Mouse (Mus musculus) midbrain, embryonic 16.5 days (tissue): ENCODE measurements around the gene Exosc10. TPM values are rescaled to one million over a fixed set of nuclear protein-coding genes. Genes with fewer than 3 reads are reported as not detected.
A peak's percentile ranks its signal among the peaks of the same experiment; 100 is the strongest.

Experiments used
- ATAC-seq: fragments of 200-750 bp; cut with Nextera tagmentation; 2 replicates; pipeline ENCODE4 v1.8.0; 2017; ENCODE audit warnings: moderate TSS enrichment
- H3K27ac ChIP-seq: fragments of 300-500 bp; sonication (generic); 2 replicates; pipeline ENCODE4 v1.5.1; 2014; ENCODE audit warnings: mild to moderate bottlenecking, low read length, mixed read lengths
- H3K27me3 ChIP-seq: fragments of 300-500 bp; sonication (generic); 2 replicates; pipeline ENCODE4 v1.6.1; 2014; ENCODE audit warnings: low read depth, low read length, mixed read lengths; ENCODE audit not compliant: control insufficient read depth, insufficient read depth
- H3K36me3 ChIP-seq: fragments of 300-500 bp; sonication (generic); 2 replicates; pipeline ENCODE4 v1.6.1; 2014; ENCODE audit warnings: mild to moderate bottlenecking, low read length, moderate library complexity, mixed read lengths; ENCODE audit not compliant: control insufficient read depth, insufficient read depth
- H3K4me1 ChIP-seq: fragments of 300-500 bp; sonication (generic); 2 replicates; pipeline ENCODE4 v1.6.1; 2014; ENCODE audit warnings: mild to moderate bottlenecking, low read length, mixed read lengths; ENCODE audit not compliant: control insufficient read depth, insufficient read depth
- H3K4me2 ChIP-seq: fragments of 300-500 bp; sonication (generic); 2 replicates; pipeline ENCODE4 v1.6.1; 2014; ENCODE audit warnings: mild to moderate bottlenecking, low read length, mixed read lengths
- H3K4me3 ChIP-seq: fragments of 300-500 bp; sonication (generic); 2 replicates; pipeline ENCODE4 v1.5.1; 2014; ENCODE audit warnings: low read depth, mild to moderate bottlenecking, low read length, moderate library complexity, mixed read lengths
- H3K9ac ChIP-seq: fragments of 300-500 bp; sonication (generic); 2 replicates; pipeline ENCODE4 v1.6.1; 2014; ENCODE audit warnings: low read depth, low read length, mixed read lengths
- H3K9me3 ChIP-seq: fragments of 300-500 bp; sonication (generic); replicated peaks from 2 replicates; pipeline ENCODE4 v1.6.1; 2014; ENCODE audit warnings: mild to moderate bottlenecking, low read length, mixed read lengths; ENCODE audit not compliant: control insufficient read depth, poor library complexity, severe bottlenecking
- WGBS: fragments of 180-500 bp; shearing (Covaris S2); extraction: QIAGEN DNeasy Blood & Tissue Kit; methylation state at CpG from one replicate; pipeline ENCODE4 v1.1.7; 2014; 5-methylcytosine and 5-hydroxymethylcytosine counted together
- polyA plus RNA-seq: library from polyadenylated mRNA; unstranded; fragments of >200 nt; fragmentation: Nextera tagmentation; extraction: Ambion mirVana; gene quantifications from 2 replicates; pipeline ENCODE4 v1.2.1, GENCODE M21; 2015

Gene Exosc10
- polyA plus RNA-seq, 1 experiment from 2014 or later, result 93.1 TPM

- no peaks in the 10 kb centered on the region for H3K9me3 ChIP-seq
- ATAC-seq, result no peak
- H3K4me1 ChIP-seq, result peaks cover 4% of the 10 kb centered on the region; the same call in 1 of the 2 replicates
- no peaks in the 10 kb centered on the region for H3K27me3 ChIP-seq
- WGBS, result 89% methylated on average over 7 of the region's 7 CpGs
- H3K9ac ChIP-seq, result no peak overlapping the region
- no peak overlapping the region for H3K4me3 ChIP-seq
- no peak overlapping the region for H3K27ac ChIP-seq
- no peak overlapping the region for H3K4me2 ChIP-seq
- peaks cover 31% of the 10 kb centered on the region for H3K36me3 ChIP-seq
Observed at GRCm38 (mm10) chr4:148523538-148523937, 34.7 kb upstream of the Exosc10 start.

DNA sequence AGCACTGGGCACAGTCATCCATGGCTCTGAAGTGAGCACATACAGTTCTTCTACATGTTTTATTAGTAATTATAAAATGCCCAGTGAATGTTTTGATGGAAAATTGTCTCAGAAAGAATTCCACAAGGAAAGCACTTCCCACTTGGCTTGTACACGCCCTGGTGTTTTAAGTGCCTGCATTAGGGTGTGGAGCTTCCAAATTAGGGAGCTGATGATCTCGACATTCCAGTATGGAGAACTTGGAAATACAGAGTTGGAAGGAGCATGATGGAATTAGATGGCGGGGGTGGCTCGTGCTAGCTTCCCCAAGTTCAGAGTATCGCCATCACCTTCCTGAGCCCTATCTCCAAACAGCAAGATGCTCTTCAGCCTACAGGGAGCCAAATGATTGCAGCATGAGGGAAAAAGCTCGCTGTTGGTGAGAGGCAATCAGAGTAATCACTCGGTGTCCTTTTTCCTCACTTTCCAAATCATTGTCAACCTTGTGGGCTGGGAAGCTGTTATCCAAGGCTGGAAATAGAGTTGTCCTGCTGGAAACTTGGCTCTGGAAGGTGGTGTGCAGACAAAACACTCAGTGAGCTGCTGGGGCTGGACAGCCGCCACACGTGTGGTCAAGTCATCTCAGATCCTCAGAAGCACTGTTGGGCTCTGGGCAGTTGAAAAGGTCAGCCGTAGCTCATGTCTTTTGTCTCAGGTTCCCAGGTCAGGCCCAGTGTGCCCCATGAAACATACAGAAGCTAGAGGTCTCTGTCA is 30.9 kb upstream of the Exosc10 start:
- no peaks in the 10 kb centered on the region for H3K9me3 ChIP-seq
- H3K27ac ChIP-seq, result no peak overlapping the region
- H3K36me3 ChIP-seq, result peaks cover 49% of the 10 kb centered on the region
- H3K9ac ChIP-seq, result no peak overlapping the region
- no peak overlapping the region for H3K4me3 ChIP-seq
- no peaks in the 10 kb centered on the region for H3K27me3 ChIP-seq
- H3K4me2 ChIP-seq, result no peak overlapping the region
- ATAC-seq, result no peak
- WGBS, result 89% methylated on average over 10 of the region's 10 CpGs
- no peaks in the 10 kb centered on the region for H3K4me1 ChIP-seq

GRCm38 (mm10) chr4:148530351-148530750 is 27.9 kb upstream of the Exosc10 start:
- Histone ChIP-seq H3K27me3 (no peaks in the 10 kb centered on the region), H3K4me3 (no peak overlapping the region), H3K9ac (no peak overlapping the region), H3K4me1 (no peaks in the 10 kb centered on the region), H3K36me3 (peaks cover 59% of the 10 kb centered on the region), H3K27ac (no peak overlapping the region), H3K9me3 (no peaks in the 10 kb centered on the region), H3K4me2 (no peak overlapping the region)
- ATAC-seq, result no peak
- WGBS, result 98% methylated on average over 5 of the region's 5 CpGs

- H3K9ac ChIP-seq, result no peak overlapping the region
- H3K36me3 ChIP-seq, result peaks cover 59% of the 10 kb centered on the region
- H3K4me2 ChIP-seq, result no peak overlapping the region
- H3K4me1 ChIP-seq, result no peaks in the 10 kb centered on the region
- 93% methylated on average over 6 of the region's 6 CpGs for whole genome bisulfite sequencing
- no peaks in the 10 kb centered on the region for H3K9me3 ChIP-seq
- ATAC-seq, result no peak
- H3K27ac ChIP-seq, result no peak overlapping the region
- H3K4me3 ChIP-seq, result no peak overlapping the region
- no peaks in the 10 kb centered on the region for H3K27me3 ChIP-seq
Observed at GRCm38 (mm10) chr4:148530778-148531177, 27.5 kb upstream of the Exosc10 start.

DNA sequence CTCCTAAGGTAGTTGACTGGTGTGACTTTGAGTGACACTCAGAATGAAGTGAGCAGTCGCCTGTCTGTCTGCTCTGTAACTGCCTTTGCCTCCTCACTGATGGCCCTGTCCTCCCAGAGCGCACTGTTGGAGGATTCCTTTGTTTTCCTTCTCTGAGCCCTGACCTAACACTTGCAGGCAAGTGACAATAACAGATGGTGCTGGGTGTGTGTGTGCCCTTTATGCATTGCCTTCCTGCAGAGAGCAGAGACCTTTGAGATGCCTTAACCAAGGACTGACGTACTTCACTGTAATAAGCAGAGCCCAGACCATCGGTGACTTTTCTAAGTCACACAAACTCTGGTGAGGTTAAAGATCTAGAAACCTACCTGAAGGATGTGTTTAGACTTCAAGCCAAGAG is 26.9 kb upstream of the Exosc10 start:
- Histone ChIP-seq H3K9ac (no peak overlapping the region), H3K4me2 (no peak overlapping the region), H3K4me1 (no peaks in the 10 kb centered on the region), H3K36me3 (peaks cover 58% of the 10 kb centered on the region), H3K27ac (no peak overlapping the region), H3K4me3 (no peak overlapping the region), H3K27me3 (no peaks in the 10 kb centered on the region), H3K9me3 (no peaks in the 10 kb centered on the region)
- WGBS, result 87% methylated on average over 4 of the region's 4 CpGs
- ATAC-seq, result no peak

GRCm38 (mm10) chr4:148532516-148532915 is 25.7 kb upstream of the Exosc10 start:
- WGBS, result 90% methylated on average over 3 of the region's 3 CpGs
- Histone ChIP-seq H3K27me3 (no peaks in the 10 kb centered on the region), H3K27ac (no peak overlapping the region), H3K9ac (no peak overlapping the region), H3K4me2 (no peak overlapping the region), H3K4me1 (no peaks in the 10 kb centered on the region), H3K9me3 (no peaks in the 10 kb centered on the region), H3K36me3 (peaks cover 65% of the 10 kb centered on the region), H3K4me3 (no peak overlapping the region)
- no peak for ATAC-seq

- H3K4me1 ChIP-seq, result no peaks in the 10 kb centered on the region
- no peaks in the 10 kb centered on the region for H3K9me3 ChIP-seq
- H3K27me3 ChIP-seq, result no peaks in the 10 kb centered on the region
- H3K36me3 ChIP-seq, result peaks cover 74% of the 10 kb centered on the region
- no peak overlapping the region for H3K4me2 ChIP-seq
- WGBS, result 84% methylated on average over 12 of the region's 12 CpGs
- H3K27ac ChIP-seq, result no peak overlapping the region
- no peak overlapping the region for H3K9ac ChIP-seq
- peak; percentile 62; the same call in 1 of the 2 replicates for ATAC-seq
- H3K4me3 ChIP-seq, result no peak overlapping the region
Observed at GRCm38 (mm10) chr4:148533613-148534328, 24.5 kb upstream of the Exosc10 start.

DNA sequence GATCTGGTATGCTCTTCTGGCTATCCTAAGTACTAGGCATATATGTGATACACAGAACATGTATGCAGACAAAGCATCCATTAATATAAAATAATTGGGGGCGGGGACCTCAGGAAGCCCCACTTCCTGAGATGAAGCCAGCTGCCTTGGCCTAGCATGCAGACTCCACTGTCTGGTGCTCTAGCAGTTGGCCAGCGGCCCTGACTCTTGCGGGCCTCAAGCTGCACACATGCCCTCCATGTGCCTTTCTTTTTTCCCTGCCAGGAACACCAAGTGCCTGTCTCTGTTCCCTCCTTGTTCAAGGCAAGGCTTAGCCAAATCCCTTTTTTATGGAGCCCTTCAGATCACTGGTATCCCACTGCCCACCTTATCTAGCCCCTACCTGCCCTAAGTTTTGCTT is 22.4 kb upstream of the Exosc10 start:
- Histone ChIP-seq H3K27ac (no peak overlapping the region), H3K27me3 (no peaks in the 10 kb centered on the region), H3K9ac (no peak overlapping the region), H3K9me3 (no peaks in the 10 kb centered on the region), H3K36me3 (peaks cover 81% of the 10 kb centered on the region), H3K4me2 (no peak overlapping the region), H3K4me1 (no peaks in the 10 kb centered on the region), H3K4me3 (no peak overlapping the region)
- no peak for ATAC-seq
- 96% methylated on average over 3 of the region's 3 CpGs for WGBS

GRCm38 (mm10) chr4:148549106-148549505 is 9.1 kb upstream of the Exosc10 start:
- H3K4me3 ChIP-seq, result no peak overlapping the region
- no peaks in the 10 kb centered on the region for H3K9me3 ChIP-seq
- H3K4me1 ChIP-seq, result no peaks in the 10 kb centered on the region
- no peak overlapping the region for H3K27ac ChIP-seq
- H3K27me3 ChIP-seq, result no peaks in the 10 kb centered on the region
- H3K4me2 ChIP-seq, result no peak overlapping the region
- peaks cover 74% of the 10 kb centered on the region for H3K36me3 ChIP-seq
- ATAC-seq, result no peak
- 90% methylated on average over 4 of the region's 4 CpGs for WGBS
- H3K9ac ChIP-seq, result no peak overlapping the region
